Mouse (Mus musculus) spleen, embryonic (tissue): ENCODE measurements at regions not wholly inside any gene's neighbourhood (a gene's known extent, or its start where the extent isn't known, plus 50 kb on each side); places are given as distances from the start of the nearest gene placed in this dataset.
"Not testable (repeated sequence)": the region's sequence is repeated elsewhere in the genome, so short reads cannot be mapped to it uniquely, and the experiment has no call there.

ENCODE experiments used
- CTCF ChIA-PET: fragments of 350-600 bp; sonication (Branson Sonifier 250); formaldehyde crosslinking; loops from one replicate; lab custom pipeline; 2022; lab: Charles Lee

DNA sequence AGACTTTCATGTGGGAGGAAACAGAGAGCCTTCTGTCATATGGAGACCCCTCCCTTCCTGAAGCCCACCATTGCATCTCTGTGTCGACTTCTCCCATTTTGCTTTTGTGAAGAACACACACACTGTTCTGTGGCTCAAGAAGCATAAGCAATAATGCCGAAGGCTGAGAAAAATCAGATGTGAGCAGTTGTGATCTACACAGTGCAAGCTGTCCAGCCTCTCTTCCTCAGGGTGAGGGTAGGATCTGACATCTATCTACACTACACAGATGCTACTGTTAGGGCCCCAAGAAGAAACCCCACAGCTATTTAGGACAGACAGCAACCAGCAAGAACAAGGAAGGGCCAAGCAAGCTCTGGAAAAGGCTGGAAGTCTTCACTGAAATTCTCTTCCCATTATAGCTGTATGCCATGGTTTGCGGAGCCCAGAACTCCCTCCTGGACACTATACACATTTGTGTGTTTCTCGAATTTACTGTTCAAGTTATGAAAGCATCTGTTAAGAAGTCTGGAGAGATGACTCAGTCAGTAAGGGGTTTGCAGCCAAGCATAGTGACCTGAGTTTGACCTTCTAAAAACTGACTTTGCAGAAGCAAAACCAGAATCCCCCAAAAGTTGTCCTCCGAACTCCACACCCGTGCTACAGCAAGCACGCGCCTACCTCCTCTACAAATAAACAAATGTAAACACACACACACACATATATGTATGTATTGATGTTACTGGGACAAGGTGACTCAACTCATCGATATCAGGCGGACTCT, 218.3 kb upstream of the Sesn3 start:
- CTCF ChIA-PET, result no interaction called here

DNA sequence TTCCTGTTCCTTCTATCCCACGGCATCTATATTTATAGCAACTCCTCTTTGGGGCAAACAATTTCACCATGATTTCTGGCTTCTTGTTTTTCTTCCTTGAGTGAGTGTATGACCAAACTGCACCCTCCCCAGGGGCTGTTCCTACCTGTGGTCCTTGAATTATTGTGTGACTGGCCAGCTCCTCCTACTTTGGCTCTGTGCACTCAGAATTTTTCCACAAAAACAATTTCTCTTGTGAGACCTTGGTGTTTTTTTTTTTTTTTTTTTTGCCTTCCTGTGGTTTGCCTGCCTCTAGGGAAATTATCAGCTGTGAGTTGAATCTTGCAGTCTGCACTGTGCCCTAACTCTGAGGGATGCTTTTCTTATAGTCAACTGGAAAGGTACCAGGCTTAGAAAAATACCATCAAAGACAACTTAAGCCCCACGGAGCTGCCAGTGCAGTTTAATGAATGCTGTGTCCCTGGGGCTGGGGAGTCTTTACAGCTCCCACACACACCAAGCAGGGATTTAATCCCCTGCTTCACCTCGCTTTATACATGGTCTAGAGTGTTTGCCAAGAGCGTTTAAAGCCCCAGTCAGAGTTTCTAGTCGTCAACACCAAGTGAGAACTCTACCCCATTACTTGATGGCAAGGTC, 216.2 kb upstream of the Sesn3 start:
- CTCF ChIA-PET, result interaction anchor here (0.6 kb wide), 2 partner anchors 179 to 274 kb away, joined by 4 to 5 read pairs; no protein-coding TSS in a partner anchor

DNA sequence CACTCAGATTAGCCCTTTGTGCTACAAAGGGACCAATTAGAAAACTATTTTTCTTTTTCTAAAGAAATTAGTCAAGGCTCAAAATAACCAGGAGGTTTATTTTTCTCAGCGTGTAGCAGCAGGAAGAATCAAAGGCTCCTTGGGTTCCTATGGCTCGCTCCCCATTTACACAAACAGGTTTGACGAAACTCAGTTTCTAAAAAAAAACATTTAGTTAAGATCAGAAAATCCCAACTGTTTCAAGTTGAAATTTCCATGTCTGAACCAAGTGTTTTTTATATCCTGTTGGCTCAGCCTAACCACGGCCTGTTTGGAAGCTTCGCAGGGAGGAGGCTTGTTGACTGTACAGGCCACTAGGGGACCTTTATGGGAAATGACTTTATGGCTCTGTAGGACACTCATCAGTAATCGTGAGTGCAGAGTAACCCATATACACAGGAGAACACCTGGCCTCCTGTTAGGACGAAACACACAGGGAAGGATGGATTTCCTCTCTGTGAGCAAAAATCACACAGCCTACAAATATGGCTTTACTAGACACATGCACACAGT, 215.6 kb upstream of the Sesn3 start:
- CTCF ChIA-PET, result interaction anchor here (0.6 kb wide), 3 partner anchors 179 to 442 kb away, joined by 3 to 5 read pairs (median 4); no protein-coding TSS in a partner anchor

- CTCF ChIA-PET, result no interaction called here
Observed at GRCm38 (mm10) chr9:14060257-14060656, 214.6 kb upstream of the Sesn3 start.

GRCm38 (mm10) chr9:14061389-14061788, 213.5 kb upstream of the Sesn3 start:
- CTCF ChIA-PET, result no interaction called here

DNA sequence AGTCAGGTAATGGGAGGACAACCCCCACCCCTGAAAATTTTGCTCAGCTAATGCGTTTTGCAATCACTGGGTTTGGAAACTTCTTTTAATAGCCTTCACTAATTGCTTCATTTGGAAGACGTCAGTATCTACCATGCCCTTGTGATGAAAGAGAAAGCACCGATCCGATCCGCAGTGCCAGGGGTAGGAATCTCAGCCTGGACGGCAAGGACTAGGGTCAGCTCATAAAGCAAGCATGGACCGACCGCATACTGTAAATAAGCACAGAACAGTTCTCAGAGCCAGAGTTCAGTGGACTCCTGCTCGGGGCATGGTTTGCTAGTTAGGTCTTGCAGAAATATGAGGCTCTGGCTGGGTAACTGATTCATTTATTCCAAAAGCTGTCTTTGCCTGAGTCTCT, 213.0 kb upstream of the Sesn3 start:
- CTCF ChIA-PET, result no interaction called here

DNA sequence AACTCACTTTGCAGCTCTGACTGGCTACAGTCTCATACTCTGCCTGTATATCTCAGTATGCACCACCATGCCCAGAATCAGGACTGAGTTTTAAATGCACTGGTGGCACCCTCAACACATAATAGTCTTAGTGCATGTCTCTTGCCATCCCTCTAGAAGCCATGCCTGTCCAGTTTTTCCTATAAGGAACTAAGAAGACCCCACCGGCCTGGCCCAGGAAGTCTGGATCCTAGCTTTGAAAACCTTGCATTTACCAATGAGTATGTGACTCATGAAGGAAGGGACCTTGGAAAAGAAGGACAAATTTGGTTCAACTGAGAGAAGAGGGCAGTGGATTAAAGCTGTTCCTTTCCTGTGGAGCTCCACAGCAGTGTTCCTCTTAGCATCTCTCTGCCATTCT, 212.2 kb upstream of the Sesn3 start:
- CTCF ChIA-PET, result no interaction called here

DNA sequence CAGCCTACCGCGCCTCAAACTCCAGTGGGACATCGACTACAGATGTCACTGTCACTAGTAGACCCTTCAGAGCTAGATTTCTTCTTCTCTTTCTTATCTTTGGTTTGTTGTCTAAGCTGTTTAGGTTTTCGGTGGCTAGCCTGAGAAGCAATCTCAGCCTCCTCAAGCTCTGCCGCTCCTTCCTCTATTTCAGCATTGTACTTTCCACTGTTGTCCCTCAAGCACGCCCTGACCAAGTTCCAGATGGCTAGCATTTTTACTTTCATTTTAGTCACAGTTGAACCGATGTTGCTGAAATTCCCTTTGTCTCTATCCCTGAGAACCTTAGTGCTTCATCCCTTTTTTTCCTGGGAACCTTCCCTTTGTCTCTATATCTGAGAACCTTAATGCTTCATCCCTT, 208.1 kb upstream of the Sesn3 start:
- CTCF ChIA-PET, result interaction anchor here (0.6 to 0.7 kb wide), 3 partner anchors 12 to 220 kb away, joined by 5 to 8 read pairs (median 6); no protein-coding TSS in a partner anchor

- CTCF ChIA-PET, result no interaction called here
Observed at GRCm38 (mm10) chr9:14069076-14069475, 205.8 kb upstream of the Sesn3 start.

DNA sequence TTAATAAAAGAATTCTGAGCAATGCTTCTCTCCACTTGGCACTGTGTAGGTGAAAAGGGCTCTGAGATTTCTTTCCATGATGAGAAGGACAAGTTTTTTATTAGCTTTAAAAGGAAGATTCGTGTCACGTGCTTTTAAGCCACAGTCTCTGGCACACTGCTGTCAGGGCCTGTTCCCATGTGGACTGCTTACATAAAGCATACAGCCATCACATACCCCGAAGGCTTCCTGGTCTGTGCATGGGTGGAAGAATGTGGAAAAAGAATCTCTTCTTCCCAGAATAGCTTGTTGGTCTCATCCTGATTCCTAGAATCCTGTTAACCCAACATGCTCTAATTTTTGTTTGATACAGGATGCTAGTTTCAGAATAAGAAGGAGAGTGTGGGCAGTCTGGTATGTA, 205.1 kb upstream of the Sesn3 start:
- CTCF ChIA-PET, result no interaction called here

DNA sequence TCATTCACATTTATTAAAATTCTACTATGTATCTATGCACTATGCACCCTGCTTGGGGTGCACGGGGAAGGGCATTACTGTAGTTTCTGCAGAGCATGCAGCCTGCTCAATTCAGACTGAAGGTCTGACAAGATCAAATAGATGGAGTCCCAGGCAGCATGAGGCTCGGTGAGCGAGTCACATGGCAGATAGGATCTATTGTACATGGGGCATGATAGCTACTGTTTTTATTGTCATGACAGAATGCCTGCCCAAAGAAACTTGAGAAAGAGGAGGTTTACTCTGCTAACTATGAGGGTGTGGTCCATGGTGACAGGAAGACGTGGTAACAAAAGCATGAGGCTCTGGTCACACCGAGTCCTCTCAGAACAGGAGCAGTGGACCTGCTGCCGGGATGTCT, 203.1 kb upstream of the Sesn3 start:
- CTCF ChIA-PET, result no interaction called here

DNA sequence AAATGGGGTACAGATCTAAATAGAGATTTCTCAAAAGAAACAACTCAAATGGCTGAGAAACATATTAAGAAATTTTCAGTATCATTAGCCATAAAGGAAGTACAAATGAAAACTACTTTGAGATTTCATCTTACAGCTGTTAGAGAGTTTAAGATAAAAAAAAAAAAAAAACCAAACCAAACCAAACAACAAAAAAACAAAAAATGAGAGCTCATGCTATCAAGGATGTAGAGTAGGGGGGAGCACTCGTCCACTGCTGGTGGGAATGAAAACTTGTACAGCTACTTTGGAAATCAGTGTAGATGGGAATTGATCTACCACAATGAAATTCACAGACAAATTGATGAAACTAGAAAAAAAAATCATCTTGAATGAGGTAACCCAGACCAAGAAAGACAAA, 201.9 kb upstream of the Sesn3 start:
- CTCF ChIA-PET, result no interaction called here

- CTCF ChIA-PET, result no interaction called here
Observed at GRCm38 (mm10) chr9:14074273-14074672, 200.6 kb upstream of the Sesn3 start.

DNA sequence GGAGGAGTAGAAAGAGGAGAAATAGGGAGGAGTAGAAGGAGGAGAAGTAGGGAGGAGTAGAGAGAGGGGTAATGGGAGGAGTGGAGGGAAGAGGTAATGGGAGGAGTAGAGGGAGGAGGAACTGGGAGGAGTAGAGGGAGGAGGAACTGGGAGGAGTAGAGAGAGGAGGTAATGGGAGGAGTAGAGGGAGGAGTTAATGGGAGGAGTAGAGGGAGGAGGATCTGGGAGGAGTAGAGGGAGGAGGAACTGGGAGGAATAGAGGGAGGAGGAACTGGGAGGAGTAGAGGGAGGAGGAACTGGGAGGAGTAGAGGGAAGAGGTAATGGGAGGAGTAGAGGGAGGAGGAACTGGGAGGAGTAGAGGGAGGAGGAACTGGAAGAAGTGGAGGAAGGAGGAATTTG, 200.0 kb upstream of the Sesn3 start:
- CTCF ChIA-PET, result not testable (repeated sequence)

DNA sequence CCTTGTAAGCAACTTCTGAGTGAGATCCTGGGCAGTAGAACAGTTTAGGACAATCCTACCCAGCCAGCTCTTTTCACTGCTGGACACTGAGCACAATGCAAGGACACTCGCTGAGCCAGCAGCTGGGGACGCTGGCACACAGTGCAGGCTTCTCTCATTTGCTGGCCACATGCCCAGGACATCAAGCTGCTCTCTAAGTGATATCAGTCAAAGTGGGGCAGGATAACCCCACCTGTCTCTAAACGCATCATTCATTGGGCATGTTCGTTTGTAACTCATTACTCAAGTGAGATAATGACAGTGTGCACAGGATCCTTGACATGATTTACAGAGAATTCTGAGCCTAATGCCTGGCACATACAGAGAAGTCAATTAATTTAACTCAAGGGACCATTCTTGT, 199.4 kb upstream of the Sesn3 start:
- CTCF ChIA-PET, result no interaction called here

DNA sequence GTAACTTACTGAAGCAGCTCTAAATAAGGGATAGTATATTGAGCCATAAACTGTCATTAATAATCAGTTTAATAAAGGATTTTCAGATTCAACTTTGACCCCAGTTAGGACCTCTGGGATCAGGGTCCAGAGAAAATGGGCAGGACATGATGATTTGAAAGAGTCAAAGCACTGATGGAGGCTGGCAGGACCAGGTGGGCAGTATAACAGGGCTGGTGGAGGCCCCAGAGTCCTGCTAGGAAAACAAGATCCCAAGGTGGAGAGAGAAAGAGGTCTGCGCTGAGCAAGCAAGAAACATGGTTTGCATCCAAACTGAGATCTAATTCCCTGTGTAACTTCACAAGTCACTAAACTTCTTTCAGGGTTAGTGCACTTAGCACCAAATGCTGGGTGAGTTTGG, 199.0 kb upstream of the Sesn3 start:
- CTCF ChIA-PET, result no interaction called here

DNA sequence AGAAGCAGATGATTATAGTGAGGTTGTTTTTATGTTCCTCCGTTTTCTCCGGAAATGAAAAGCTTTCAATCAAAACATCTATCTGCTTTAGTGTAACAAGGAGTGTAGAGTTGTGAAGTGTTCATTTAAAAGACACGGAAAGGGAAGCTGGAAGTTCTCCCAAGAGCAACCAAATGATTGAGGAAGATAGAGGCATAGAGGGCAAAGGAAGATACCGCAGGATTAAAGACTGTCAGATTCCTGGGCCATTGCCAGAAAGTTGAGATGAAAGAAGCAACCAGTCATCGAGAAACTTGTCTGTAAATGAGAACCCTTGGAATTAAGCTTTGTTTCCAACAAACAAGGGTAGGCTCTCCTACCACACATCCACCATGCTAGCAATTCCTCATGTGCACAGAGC, 198.1 kb upstream of the Sesn3 start:
- CTCF ChIA-PET, result no interaction called here

GRCm38 (mm10) chr9:14081138-14081537, 193.7 kb upstream of the Sesn3 start:
- CTCF ChIA-PET, result no interaction called here

- CTCF ChIA-PET, result no interaction called here
Observed at GRCm38 (mm10) chr9:14086201-14086600, 188.7 kb upstream of the Sesn3 start.

DNA sequence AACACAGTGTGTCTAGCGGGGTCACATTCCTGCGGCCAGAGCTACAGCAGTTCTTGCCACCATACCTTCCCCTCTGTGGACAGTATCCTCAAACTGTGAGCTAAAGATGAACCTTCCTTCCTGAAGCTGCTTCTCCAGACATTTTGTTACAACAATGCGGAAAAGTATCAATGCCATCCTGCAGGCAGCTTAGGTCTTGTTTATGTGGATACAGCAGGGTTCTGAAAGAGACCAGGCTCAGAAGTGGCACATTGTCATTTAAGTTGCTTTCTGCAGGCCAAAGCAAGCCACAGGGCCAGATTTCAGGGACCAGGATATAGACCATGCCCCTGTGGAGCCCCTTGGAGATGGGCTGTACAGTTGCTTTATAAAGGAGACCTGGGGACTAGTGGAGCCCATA, 188.3 kb upstream of the Sesn3 start:
- CTCF ChIA-PET, result no interaction called here

- CTCF ChIA-PET, result no interaction called here
Observed at GRCm38 (mm10) chr9:14087874-14088273, 187.0 kb upstream of the Sesn3 start.

DNA sequence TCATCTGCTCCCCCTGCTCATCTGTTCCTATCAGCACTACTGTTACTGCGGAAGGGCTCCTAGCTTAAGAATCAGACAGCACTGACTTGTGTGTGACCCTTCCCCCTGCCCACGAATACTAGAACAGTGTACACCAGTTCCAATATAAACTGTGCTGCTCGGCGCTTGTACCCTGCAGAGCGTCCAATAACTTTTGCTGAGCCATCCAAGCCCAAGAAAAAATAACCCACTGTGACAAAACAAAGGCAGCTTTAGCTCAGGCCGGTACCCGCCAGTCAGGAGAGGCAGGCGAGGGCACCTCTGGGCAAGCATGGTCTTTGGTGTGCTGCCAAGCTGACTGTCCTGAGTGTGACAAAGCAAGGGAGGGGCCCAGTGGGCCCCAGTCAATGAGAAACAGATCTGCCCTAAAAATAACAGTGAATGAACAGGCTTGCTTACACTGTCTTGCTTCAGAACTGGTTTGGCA, 185.0 kb upstream of the Sesn3 start:
- CTCF ChIA-PET, result no interaction called here

- CTCF ChIA-PET, result no interaction called here
Observed at GRCm38 (mm10) chr9:14090454-14090853, 184.4 kb upstream of the Sesn3 start.
